Mouse (Mus musculus) B cell, adult 2 months (primary cell): ENCODE measurements around the gene Il19.

Experiments
- DNase-seq, 2 experiments: peaks; one replicate each; pipeline ENCODE4 v3.0.0; 2022

Il19 gene

DNA sequence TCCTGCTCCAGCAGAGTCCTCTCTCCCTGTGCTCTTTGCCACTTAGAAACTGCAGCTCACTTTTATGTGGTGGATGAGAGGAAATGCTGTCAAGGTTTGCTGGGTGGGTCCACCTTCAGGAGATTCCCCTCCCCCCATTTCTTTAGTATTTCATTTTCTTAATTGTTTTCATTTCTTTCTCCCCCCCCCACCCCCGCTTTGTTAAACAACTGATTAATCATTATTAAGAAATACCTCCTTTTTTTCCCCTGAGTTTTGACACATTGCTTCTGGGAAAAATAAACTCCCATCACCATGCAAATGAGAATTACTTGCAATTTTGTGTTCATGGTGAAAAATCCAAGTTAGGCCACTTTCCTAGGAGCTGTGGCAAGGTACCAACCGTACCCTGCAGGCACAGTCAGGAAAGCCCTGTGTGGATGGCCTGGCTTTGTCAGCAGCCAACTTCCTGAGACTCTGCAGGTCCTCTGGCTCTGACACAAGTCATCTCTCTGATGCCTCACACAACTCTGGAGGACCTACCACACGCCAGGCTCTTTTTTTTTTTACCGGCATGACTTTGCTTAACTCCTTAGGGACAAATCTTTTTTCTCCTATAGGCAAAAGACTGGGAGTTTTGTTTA lies at the start of gene Il19:
Gene Il19 (minus strand): TSS at position 51 of the 623 bp plus-strand sequence.
- DNase-seq, result no peak

GRCm38 (mm10) chr1:130989331-130989730 lies 49.4 kb upstream of the Il19 start:
- no peak for DNase-seq

DNA sequence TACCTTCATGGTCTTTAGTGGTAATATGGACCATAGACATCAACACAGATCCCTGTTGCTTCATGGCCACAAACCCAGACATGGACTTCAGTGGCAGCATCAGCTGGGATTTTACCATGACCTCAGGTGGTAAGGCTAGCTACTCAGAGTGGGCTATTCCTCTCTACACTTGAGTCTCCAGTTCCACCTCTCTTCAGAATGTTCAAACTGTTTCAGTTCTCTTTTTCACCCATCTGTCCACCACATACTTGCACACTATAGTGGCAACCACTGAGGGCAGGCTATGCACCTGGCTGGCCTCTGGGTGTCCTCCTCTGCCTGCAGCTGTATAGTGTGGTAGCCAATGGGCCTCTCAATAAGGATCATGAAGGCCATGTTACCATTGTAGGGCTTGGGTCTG lies 47.5 kb upstream of the Il19 start:
- DNase-seq, result peak; percentile 40 to 43

DNA sequence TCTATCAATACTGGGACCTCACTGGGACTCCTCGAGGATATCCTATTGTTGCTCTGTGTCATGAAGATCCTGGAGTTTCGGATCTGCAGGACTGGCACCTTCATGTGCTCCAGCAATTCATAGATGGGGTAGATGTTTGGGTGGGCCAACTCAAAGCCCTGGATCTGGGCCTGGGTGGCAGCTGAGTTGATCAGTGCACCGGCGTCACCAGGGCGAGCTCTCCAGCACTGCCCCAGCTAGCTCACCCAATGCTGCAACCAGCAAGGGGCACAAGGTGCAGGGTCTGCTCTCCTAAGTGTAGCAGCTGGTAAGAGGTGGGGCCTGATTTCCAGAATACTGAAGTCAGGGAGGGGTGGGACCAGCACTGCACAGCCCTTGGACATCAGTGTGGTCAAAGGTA lies 47.1 kb upstream of the Il19 start:
- no peak for DNase-seq

DNA sequence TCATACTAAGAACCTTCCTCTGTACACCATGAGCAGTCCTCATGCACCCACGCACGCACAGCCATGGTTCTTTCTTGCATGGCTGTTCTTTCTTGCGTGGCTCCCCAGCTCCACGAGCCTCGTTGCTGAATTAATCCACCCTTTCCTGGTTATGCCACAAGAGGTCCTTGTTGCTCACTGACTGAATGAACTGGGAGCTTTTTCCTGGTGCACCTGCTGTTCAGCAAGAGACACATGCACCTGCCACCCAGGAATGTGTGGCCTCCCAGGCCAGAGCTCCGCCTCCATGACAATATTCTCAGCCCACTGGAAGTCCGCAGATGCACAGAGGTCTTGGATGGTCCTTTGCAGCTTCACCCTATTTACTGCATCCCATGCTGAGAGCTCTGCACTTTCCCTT lies 44.5 kb upstream of the Il19 start:
- DNase-seq, result no peak

DNA sequence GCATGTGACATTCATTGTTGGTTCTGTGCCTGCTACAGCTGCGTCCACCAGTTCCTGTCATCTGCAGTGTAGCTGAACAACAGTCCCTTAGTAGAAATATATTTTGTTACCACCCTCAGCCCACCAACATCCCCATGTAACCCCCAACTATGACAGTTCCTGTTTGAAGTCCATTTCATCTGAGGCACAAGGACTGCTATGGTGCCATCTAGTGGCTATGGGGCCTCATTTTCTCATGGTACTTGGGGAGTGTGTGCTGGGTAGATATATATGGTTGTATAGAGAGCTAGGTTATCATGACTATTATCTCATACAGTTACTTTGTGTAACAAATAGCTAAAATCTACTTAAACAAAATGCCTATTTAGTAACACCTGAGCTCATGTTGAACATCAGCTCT lies 39.5 kb upstream of the Il19 start:
- DNase-seq, result peak; percentile 80 to 84

- no peak for DNase-seq
Observed at GRCm38 (mm10) chr1:130963891-130964290, 24.0 kb upstream of the Il19 start.

DNA sequence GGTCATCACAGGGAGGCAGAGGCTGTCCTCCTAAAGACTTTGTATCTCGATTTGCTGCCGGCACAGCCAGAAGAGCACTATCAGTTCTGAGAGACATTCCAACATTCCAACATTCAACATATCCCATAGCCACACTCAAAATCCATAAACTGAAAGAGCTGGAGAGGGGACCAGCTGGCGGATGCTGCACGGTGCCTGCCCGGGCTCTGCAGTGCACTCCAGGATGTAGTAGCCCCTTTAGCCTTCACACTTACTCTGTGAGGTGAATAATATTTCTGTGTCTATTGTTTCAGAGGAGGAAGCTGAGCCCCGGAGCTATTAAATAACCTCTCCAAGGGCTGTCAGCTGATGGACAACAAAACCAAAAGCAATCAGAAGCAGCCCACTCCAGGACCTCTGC lies 7.0 kb upstream of the Il19 start:
- DNase-seq, result no peak

DNA sequence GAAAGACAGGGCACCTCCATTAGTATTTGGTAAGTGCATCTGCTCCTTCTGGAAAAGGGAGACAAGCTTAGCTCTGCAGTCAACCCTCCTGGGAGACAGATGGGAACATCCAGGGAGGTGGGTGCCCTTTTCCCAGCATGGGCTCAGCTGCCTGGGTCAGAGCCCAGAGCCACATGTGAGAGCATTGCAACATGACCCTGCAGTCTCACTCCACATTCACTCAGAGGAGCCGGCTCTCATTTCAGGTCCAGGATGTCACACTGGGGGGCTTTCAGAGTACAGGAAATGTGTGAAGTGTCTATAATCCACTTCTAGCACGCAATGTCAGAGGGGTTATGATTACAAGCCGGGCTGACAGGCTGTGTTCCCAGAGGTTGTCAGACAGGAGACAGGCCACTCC lies 1.9 kb upstream of the Il19 start:
- DNase-seq, result no peak

DNA sequence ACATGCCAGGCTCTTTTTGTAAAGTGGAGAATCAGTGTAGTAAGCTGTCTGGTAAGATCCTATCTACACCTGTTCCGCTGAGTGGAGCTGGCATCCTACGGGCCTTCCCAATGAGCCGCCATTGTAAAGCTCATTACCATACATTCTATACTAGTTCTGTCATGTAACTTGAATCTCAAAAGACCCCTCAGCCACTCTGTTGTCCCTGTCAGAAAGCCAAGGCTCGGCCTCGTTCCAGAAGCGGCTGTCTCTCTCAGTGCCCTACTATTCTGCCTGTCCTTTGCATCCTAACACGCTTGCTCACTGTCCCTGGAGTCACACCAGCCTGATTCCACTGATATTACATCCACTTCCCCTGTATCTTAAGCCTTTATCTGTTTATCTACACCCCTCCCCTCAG lies 1.7 kb downstream of the Il19 start:
- DNase-seq, result no peak

GRCm38 (mm10) chr1:130937170-130937569 lies 2.7 kb downstream of the Il19 start:
- DNase-seq, result no peak

DNA sequence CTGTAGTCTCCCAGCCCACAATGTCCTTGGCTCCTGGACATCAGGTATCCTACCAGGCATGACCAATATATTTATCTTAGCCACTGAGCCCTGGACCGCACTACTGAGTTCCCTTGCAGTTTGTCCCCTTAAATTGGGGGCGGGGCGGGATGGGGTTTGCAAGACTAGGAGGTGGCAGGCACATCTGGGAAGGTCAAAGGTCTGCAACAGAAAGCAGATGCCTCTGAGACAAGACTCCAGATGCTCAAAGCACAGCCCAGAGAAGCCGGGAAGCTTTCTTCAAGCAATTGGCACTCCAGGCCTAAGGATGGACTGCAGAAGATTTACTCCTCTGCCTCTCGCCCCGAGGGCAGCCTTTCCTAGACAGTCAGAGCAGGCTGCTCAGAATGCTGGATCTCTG lies 3.6 kb downstream of the Il19 start:
- no peak for DNase-seq

GRCm38 (mm10) chr1:130926484-130926883 lies 13.4 kb downstream of the Il19 start:
- DNase-seq, result peak; percentile 71 to 74

- peak; percentile 9 to 12 for DNase-seq
Observed at GRCm38 (mm10) chr1:130918323-130918980, 21.5 kb downstream of the Il19 start.

DNA sequence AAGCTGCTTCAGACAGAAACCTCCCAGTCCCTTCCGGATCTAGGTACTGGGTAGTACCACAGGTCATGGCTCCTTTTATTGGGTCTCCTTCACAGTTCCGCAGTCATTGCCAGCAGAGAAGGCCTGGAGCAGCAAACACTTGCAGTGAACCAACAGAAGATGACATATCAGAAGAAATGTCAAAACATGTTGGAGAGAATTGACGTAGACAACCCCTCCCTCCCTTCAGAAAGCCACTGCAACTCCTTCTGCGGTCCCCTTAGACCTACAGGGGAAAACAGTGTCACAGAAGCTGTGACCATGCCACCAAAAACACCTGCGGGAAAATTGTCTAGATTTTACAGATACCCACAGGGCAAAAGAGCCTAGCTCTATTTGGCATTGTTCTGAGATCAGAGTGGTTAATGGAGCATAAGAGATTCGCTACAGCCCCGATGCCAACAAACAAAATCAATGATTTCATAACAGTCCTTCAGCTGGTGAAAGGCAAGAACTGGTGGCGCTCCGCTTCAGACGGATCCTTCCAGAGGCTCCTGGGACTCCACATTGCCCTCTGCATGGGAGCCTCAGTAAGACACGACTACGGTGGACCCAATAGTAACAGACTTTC lies 28.4 kb downstream of the Il19 start, which contains the start of gene Il20:
Gene Il20 (minus strand): TSS at position 51 of the 610 bp plus-strand sequence.
- DNase-seq, result no peak

- no peak for DNase-seq
Observed at GRCm38 (mm10) chr1:130902505-130902904, 37.4 kb downstream of the Il19 start.

DNA sequence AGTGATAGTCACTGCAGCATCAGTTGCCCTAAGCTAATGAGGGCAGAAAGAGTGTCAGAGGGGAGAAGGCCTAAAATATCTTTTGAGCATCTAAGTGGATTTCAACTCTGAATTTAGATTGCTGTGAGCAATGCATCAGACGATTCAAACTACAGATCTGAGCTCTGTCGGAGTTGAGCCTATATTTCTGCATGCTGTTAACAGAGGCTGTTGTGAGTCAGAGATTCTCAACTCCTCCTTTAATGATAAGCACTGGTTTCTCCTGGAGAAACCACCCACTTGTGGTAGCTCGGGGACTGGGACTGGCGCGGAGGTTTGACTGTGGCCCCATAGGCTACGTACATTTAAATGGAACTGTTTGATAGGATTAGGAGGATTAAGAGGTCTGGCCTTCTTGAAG lies 45.4 kb downstream of the Il19 start:
- DNase-seq, result no peak

- no peak for DNase-seq
Observed at GRCm38 (mm10) chr1:130893329-130894040, 46.4 kb downstream of the Il19 start.

- DNase-seq, result no peak
Observed at GRCm38 (mm10) chr1:130892446-130892845, 47.5 kb downstream of the Il19 start.

DNA sequence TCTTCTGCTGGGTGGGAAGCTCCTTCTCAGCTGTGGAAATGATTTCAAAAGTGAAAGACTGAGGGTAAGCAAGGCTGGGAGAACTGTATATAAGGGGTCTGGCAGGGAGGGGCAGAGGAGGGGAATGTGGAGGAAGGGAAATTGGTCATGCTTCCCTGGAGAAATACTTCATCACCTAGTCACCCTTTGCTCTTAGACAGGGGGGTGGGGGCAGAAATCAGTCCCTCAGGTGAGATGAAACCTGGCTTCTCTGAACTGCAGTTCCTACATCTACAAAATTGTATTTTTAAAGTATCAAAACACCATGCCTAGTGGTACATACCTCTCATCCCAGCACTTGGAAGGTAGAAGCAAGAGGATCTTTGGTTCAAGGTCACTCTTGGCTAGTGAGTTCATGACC lies 52.6 kb downstream of the Il19 start, which contains the start of gene Il24:
Gene Il24 (minus strand): TSS at position 101 of the 400 bp plus-strand sequence.
- DNase-seq, result no peak

DNA sequence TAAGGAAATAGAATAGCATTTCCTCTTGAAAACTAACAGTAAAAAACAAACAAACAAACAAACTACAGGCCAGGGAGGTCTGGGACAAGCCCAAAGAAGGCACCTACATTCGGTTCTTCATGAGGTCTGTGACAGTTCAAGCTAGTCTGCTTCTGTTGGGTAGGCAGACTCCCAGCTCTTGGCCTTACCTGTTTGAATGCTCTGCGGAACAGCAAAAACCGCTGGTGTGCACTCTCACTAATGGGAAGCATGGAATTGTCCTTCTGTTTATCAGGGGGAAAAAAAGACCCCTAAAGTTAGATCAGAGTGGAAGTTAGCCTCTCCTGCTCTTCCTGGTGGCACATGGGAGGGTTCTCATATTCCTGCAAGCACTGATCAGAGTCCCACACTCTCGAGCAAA lies 56.8 kb downstream of the Il19 start:
- no peak for DNase-seq
